Mouse (Mus musculus) ES-Bruce4 (cell line): ENCODE data around the gene Il2ra.

Source experiments
- CTCF ChIP-seq: IDR thresholded peaks from one replicate; pipeline ENCODE4 v1.8.1; 2011; ENCODE audit warnings: low read depth, low read length
- POLR2A ChIP-seq: IDR thresholded peaks from one replicate; pipeline ENCODE4 v1.8.1; 2011; ENCODE audit warnings: low read length; ENCODE audit not compliant: insufficient read depth

GRCm38 (mm10) chr2:11706746-11707065 is 64.1 kb downstream of the Il2ra start:
- TF ChIP-seq CTCF (no peak), POLR2A (no peak)
